Mouse (Mus musculus): ENCODE results near the gene Ssbp2. TPM values are rescaled to one million over a fixed set of nuclear protein-coding genes. Genes with fewer than 3 reads are reported as not detected.
A peak's percentile ranks its signal among the peaks of the same experiment; 100 is the strongest.

Ssbp2 gene
- polyA plus RNA-seq, 1 experiment from 2014 or later = 100 TPM

DNA sequence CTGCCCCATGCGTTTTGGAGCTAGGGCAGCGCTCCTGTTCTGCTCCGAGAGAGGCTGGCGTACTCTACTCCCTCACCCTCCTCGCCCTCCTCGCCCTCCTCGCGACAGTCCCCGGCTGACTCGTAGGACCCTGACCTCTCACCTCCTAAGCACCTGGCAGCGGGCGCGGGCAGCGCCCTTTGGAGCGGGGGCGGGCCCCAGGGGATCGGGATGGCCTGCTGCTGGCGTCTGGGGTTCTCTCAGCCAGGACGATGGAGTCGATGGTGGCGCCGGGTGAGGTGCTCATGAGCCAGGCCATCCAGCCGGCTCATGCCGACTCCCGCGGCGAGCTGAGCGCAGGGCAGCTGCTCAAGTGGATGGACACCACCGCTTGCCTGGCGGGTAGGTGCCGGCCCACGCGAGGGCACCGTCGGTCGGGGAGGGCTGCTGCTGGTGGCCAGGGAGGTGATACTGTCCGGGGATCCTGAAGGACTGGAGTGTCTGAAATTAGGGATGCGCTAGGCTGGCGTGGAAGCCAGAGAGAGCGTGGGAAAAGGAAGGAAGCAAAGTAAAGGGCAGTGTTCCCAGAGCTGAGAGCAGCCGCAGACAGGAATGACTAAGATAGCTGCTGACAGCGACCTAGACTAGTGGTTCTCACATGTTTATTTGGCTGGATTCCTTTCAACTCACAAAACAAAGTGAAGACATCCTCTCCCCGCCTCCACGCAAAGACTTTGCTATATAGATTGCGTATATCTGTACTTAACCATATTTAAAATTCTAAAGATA, 281.4 kb downstream of the Ssbp2 start, which contains the start of gene Acot12:
TSS of gene Acot12 (plus strand) at position 233 of the 768 bp plus-strand sequence.
- Histone ChIP-seq H3K4me3 (peak within 1 kb of the TSS; percentile 54), H3K4me2 (peak within 1 kb of the TSS; percentile 88), H3K27ac (no peak within 1 kb of the TSS), H3K27me3 (peaks cover 12% of the 10 kb centered on the region), H3K4me1 (replicated peaks) (peaks cover 11% of the 10 kb centered on the region), H3K9me3 (replicated peaks) (no peaks in the 10 kb centered on the region), H3K36me3 (no peaks in the 10 kb centered on the region), H3K9ac (peak within 1 kb of the TSS; percentile 42)
- 0 out of 2 replicates have a peak, but pooled peaks have one; percentile 27 for ATAC-seq (replicated peaks; ENCODE audit: insufficient number of reproducible peaks, insufficient read depth, low FRiP score, low read depth)
- 6% methylated on average over 45 of the region's 45 CpGs for WGBS

DNA sequence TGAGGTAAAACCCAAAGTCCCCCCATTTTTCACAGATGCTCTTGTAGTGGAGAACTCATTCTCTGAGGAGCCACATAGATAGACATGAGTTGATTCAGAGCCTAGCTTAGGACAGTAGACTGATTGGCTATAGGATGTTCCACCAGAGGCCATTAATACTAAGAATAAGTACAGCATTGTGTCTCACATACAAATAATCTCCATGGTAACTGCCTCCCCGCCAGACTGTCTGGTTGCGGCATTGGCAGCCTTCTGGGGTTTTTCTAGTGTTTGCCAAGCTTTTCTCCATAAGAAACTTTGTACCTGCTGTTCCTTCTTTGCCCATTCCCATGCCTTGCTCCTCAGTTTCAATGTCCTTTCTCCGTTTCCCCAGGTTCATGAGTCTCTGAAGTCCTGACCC, 283.1 kb downstream of the Ssbp2 start:
- H3K9ac ChIP-seq = no peak overlapping the region
- 89% methylated on average over 3 of the region's 3 CpGs for WGBS
- H3K4me3 ChIP-seq = no peak overlapping the region
- H3K36me3 ChIP-seq = no peaks in the 10 kb centered on the region
- H3K9me3 ChIP-seq (replicated peaks) = no peaks in the 10 kb centered on the region
- ATAC-seq (replicated peaks; ENCODE audit: insufficient number of reproducible peaks, insufficient read depth, low FRiP score, low read depth) = no peak
- peaks cover 12% of the 10 kb centered on the region for H3K27me3 ChIP-seq
- H3K4me2 ChIP-seq = no peak overlapping the region
- peaks cover 11% of the 10 kb centered on the region for H3K4me1 ChIP-seq (replicated peaks)
- H3K27ac ChIP-seq = no peak overlapping the region

DNA sequence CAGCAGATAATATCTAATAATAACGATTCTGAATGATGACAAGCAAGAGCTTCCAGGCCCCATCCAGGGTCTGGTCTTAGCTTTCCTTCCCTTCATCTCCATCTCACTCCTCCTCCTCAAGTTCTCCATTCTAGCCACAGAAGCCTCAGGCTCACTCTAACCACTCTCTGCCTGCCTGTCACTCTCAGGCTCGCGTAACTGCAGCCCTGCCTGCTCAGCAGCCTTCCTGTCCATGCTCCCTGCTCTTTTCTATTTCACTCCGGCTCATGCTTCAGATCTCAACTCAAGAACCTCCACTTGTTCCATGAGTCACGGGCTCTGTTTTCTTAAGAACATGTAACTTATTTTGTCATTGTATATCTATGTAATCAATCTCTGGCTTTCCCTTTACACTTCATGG, 286.4 kb downstream of the Ssbp2 start:
- Histone ChIP-seq H3K9me3 (replicated peaks) (no peaks in the 10 kb centered on the region), H3K4me3 (no peak overlapping the region), H3K27ac (no peak overlapping the region), H3K27me3 (peaks cover under 1% of the 10 kb centered on the region; the same call in 1 of the 2 replicates), H3K36me3 (no peaks in the 10 kb centered on the region), H3K4me1 (replicated peaks) (peaks cover 6% of the 10 kb centered on the region), H3K4me2 (no peak overlapping the region), H3K9ac (no peak overlapping the region)
- no peak for ATAC-seq (replicated peaks; ENCODE audit: insufficient number of reproducible peaks, insufficient read depth, low FRiP score, low read depth)
- WGBS = 74% methylated on average over 5 of the region's 5 CpGs

DNA sequence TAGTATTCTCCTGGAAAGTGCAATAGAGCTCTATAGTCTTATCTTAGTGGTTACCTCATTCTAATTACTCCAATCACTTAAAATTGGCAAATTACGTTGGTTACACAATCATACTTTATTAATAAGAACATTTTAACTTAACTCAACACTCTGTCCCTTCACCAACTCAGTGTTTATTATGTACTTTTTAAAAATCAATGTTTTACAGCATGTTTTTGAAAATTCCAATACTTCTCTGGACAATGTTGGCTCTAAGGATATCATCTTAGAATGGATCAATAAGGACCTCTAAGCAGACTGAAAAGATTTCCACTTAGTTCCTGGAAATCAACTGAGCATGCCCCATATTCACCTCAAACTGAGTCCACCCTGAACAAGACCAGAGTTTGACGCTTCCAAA, 288.3 kb downstream of the Ssbp2 start:
- no peak for ATAC-seq (replicated peaks; ENCODE audit: insufficient number of reproducible peaks, insufficient read depth, low FRiP score, low read depth)
- no peaks in the 10 kb centered on the region for H3K36me3 ChIP-seq
- H3K27ac ChIP-seq = no peak overlapping the region
- no peak overlapping the region for H3K4me2 ChIP-seq
- H3K4me3 ChIP-seq = no peak overlapping the region
- H3K27me3 ChIP-seq = no peaks in the 10 kb centered on the region
- no peaks in the 10 kb centered on the region for H3K9me3 ChIP-seq (replicated peaks)
- H3K4me1 ChIP-seq (replicated peaks) = no peaks in the 10 kb centered on the region
- 81% methylated on average over 2 of the region's 2 CpGs for WGBS
- H3K9ac ChIP-seq = no peak overlapping the region

DNA sequence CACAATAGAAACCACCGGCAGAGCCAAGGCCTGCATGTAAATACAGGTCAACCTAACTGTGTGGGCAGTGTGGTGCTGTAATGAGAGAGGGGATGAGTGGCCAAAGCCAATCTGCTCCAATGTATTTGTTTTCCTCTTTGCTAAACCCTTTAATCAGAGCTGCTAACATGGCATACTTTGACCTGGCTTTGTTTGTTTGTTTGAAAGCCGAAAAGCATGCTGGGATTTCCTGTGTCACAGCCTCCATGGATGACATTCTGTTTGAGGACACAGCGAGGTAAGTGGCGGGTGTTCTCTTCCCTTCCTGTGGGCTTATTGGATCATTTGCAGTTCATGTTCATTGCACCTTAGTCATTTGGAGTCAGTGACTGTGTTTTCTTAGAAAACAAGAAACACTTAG, 289.9 kb downstream of the Ssbp2 start:
- no peak overlapping the region for H3K9ac ChIP-seq
- no peaks in the 10 kb centered on the region for H3K9me3 ChIP-seq (replicated peaks)
- no peak overlapping the region for H3K4me3 ChIP-seq
- no peak overlapping the region for H3K4me2 ChIP-seq
- H3K36me3 ChIP-seq = no peaks in the 10 kb centered on the region
- no peaks in the 10 kb centered on the region for H3K27me3 ChIP-seq
- H3K4me1 ChIP-seq (replicated peaks) = no peaks in the 10 kb centered on the region
- WGBS = 75% methylated on average over 4 of the region's 4 CpGs
- no peak for ATAC-seq (replicated peaks; ENCODE audit: insufficient number of reproducible peaks, insufficient read depth, low FRiP score, low read depth)
- H3K27ac ChIP-seq = no peak overlapping the region

Small RNA genes lying within 50 kb of the gene (microRNA-seq; reads per million reads assigned to microRNA genes)
- not detected for gene Gm27656

Other genes with a start within 250 kb of the Ssbp2 start
- gene Atg10, start 236.3 kb upstream of the Ssbp2 start, polyA plus RNA-seq (2015; fragmentation: Nextera tagmentation; extraction: Ambion mirVana) = 26.5 and 29.1 TPM in 2 replicates